Mouse (Mus musculus): Measurements from ENCODE around the gene Clec2d. TPM values are rescaled to one million over a fixed set of nuclear protein-coding genes. Genes with fewer than 3 reads are reported as not detected.

The Clec2d gene
- polyA plus RNA-seq, 1 experiment from 2014 or later, result 0.68 TPM

DNA sequence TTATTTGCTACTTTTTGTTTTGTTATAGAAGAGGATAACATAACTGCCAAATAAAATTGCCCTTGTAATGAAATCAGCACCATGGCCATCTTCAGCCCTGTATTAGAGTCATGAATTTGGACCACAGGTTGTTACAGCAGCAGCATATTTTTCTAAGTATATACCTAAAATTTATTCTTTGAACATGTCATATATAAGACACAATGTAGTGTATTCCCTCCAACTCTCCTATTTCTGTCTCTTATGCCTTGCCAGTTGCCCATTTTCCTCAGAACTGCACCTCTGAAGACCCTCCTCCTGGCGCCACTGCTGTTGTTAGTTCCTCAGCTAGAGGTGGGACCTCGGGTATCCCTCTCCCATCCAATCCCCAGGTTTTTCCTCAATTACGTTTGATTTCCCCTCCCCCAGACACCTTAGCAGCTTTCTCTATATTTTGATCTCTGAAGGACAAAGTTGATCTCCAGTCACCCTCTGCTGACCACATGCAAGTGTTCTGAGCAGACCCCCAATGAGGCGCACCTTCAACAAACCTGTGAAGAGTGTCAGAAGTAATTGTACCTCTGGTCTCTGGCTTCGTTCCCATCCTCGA is 53.0 kb downstream of the Clec2d start:
- Histone ChIP-seq H3K9ac (replicated peaks; ENCODE audit: low read depth, low read length) (no peak overlapping the region), H3K36me3 (ENCODE audit: control insufficient read depth, insufficient read depth, low read length) (no peaks in the 10 kb centered on the region), H3K9me3 (ENCODE audit: control insufficient read depth, low read depth, low read length) (no peaks in the 10 kb centered on the region), H3K4me3 (ENCODE audit: low read depth, low read length) (no peak overlapping the region), H3K27ac (ENCODE audit: low read length) (peak overlapping the region; percentile 21; the same call in 1 of the 2 replicates), H3K4me1 (ENCODE audit: control insufficient read depth, insufficient read depth, low read length) (peaks cover 19% of the 10 kb centered on the region; the same call in 1 of the 2 replicates), H3K4me2 (replicated peaks; ENCODE audit: low read depth, low read length) (no peak overlapping the region), H3K27me3 (ENCODE audit: control insufficient read depth, insufficient read depth, low read length) (no peaks in the 10 kb centered on the region)
- no peak for ATAC-seq (ENCODE audit: insufficient number of reproducible peaks, insufficient read depth, low FRiP score, low read depth)
- WGBS, result 84% methylated on average over 6 of the region's 6 CpGs

DNA sequence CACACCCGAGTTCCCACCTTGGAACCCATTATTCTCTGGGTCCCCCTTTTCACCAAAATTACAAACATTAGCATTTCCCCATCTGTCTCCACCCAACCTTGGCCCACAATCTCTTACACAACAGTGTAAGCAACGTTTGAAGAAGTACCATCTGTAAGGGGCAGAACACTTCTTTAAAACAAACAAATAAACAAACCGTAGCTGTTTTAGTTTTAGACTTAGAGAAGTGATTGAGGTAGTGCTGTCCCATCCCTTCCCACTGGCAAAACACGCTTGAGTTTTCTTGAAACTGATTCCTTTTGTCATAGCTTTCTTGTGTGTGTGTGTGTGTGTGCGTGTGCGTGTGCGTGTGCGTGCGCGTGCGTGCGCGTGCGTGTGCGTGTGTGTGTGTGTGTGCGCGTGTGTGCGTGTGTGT is 53.5 kb downstream of the Clec2d start:
- H3K9ac ChIP-seq (replicated peaks; ENCODE audit: low read depth, low read length), result no peak overlapping the region
- 86% methylated on average over 18 of the region's 18 CpGs for WGBS
- no peaks in the 10 kb centered on the region for H3K27me3 ChIP-seq (ENCODE audit: control insufficient read depth, insufficient read depth, low read length)
- H3K27ac ChIP-seq (ENCODE audit: low read length), result no peak overlapping the region
- H3K4me1 ChIP-seq (ENCODE audit: control insufficient read depth, insufficient read depth, low read length), result peaks cover 19% of the 10 kb centered on the region; the same call in 1 of the 2 replicates
- no peak for ATAC-seq (ENCODE audit: insufficient number of reproducible peaks, insufficient read depth, low FRiP score, low read depth)
- no peak overlapping the region for H3K4me2 ChIP-seq (replicated peaks; ENCODE audit: low read depth, low read length)
- H3K4me3 ChIP-seq (ENCODE audit: low read depth, low read length), result no peak overlapping the region
- H3K36me3 ChIP-seq (ENCODE audit: control insufficient read depth, insufficient read depth, low read length), result no peaks in the 10 kb centered on the region
- no peaks in the 10 kb centered on the region for H3K9me3 ChIP-seq (ENCODE audit: control insufficient read depth, low read depth, low read length)

DNA sequence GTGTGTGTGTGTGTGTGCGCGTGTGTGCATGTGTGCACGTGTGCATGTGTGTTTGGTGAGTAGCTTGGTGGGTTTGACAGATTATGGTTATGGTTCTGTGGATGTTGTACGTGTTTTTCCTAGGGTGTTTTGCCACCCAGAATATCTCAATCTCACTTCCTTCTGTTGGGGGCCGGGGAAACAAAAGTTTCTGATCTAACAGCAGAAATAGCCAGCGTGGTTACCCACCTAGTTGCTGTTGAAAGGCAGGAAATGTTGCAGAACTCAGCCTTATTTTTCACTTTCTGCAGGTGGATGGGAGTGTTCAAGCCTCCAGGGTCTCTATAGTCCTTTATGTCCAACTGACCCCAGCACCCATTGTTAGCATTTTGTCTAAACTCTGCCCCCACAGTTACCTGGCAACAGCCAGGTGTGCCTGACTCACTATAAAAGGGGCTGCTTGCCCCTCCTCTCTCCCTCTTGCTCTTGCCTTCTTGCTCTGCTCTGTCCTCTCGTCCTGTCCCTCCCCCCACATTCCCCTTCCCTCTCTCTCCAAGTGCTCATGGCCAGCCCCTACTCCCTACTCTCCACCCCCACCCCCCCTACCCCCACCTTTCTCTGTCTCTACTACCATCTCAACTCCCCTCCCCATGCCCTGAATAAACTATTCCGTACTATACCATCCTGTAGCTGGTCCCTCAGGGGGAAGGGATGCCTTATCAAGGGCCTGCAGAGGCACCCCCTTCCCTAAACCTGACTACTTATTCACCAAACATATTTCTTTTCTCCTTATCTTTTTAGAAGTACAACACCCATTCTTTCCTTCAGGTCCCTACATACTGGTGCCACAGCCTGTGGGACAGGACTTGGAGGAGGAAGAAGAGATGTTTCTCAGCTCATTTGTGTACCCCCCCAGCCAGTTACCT is 54.3 kb downstream of the Clec2d start:
- WGBS, result 71% methylated on average over 8 of the region's 8 CpGs
- no peak overlapping the region for H3K4me3 ChIP-seq (ENCODE audit: low read depth, low read length)
- no peak overlapping the region for H3K4me2 ChIP-seq (replicated peaks; ENCODE audit: low read depth, low read length)
- H3K9me3 ChIP-seq (ENCODE audit: control insufficient read depth, low read depth, low read length), result no peaks in the 10 kb centered on the region
- peaks cover 19% of the 10 kb centered on the region; the same call in 1 of the 2 replicates for H3K4me1 ChIP-seq (ENCODE audit: control insufficient read depth, insufficient read depth, low read length)
- no peak overlapping the region for H3K9ac ChIP-seq (replicated peaks; ENCODE audit: low read depth, low read length)
- no peaks in the 10 kb centered on the region for H3K36me3 ChIP-seq (ENCODE audit: control insufficient read depth, insufficient read depth, low read length)
- 0 out of 2 replicates have a peak, but pooled peaks have one; percentile 11 for ATAC-seq (ENCODE audit: insufficient number of reproducible peaks, insufficient read depth, low FRiP score, low read depth)
- H3K27ac ChIP-seq (ENCODE audit: low read length), result peak overlapping the region; percentile 58; the same call in 1 of the 2 replicates
- H3K27me3 ChIP-seq (ENCODE audit: control insufficient read depth, insufficient read depth, low read length), result no peaks in the 10 kb centered on the region

DNA sequence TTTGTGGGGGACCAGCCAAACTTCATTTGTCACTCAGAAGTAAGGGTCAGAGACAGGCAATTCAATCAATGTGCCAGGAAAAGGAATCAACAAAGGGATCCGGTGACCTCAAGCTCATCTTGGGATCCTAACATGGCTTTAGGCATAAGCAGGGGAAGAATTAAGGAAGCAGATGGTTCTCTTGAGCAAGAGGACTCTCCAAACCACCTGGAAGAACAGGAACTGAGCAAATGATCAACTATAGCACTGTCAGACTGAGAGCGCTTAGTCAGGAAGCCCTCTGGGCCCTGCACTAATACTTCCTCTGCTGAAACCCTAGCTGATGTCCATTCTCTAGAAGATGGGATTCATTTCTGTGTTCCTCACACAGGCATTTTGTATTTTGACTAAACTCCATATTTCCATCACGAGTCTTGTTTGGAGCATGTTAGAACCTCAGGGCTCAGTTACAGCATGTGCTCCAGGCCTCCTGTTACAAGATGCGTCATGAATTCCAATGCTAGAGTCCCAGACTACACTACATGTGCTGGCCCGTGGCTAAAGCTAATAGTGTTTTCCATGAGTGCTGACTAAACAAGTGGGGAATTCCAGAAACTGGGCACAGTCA is 55.5 kb downstream of the Clec2d start:
- no peak for ATAC-seq (ENCODE audit: insufficient number of reproducible peaks, insufficient read depth, low FRiP score, low read depth)
- Histone ChIP-seq H3K36me3 (ENCODE audit: control insufficient read depth, insufficient read depth, low read length) (no peaks in the 10 kb centered on the region), H3K27ac (ENCODE audit: low read length) (no peak overlapping the region), H3K9me3 (ENCODE audit: control insufficient read depth, low read depth, low read length) (no peaks in the 10 kb centered on the region), H3K9ac (replicated peaks; ENCODE audit: low read depth, low read length) (no peak overlapping the region), H3K4me2 (replicated peaks; ENCODE audit: low read depth, low read length) (no peak overlapping the region), H3K4me3 (ENCODE audit: low read depth, low read length) (no peak overlapping the region), H3K27me3 (ENCODE audit: control insufficient read depth, insufficient read depth, low read length) (no peaks in the 10 kb centered on the region), H3K4me1 (ENCODE audit: control insufficient read depth, insufficient read depth, low read length) (peaks cover 12% of the 10 kb centered on the region; the same call in 1 of the 2 replicates)
- 77% methylated on average over 5 of the region's 5 CpGs for WGBS

Small RNA genes lying within 50 kb of the gene (microRNA-seq; reads per million reads assigned to microRNA genes)
- not detected for gene Gm27514

Other genes starting within 250 kb of the Clec2d start
- gene Clec2g, start 246.2 kb upstream of the Clec2d start, polyA plus RNA-seq (2014; fragmentation: Nextera tagmentation; extraction: Ambion mirVana), result 0.81 TPM in 1 of 2 replicates, not detected in the other
- gene Klrb1f, start 134.7 kb upstream of the Clec2d start, polyA plus RNA-seq (2014; fragmentation: Nextera tagmentation; extraction: Ambion mirVana), result 0.14 and 0.36 TPM in 2 replicates
- not detected in 2 replicates for gene Clec2e, start 79.7 kb upstream of the Clec2d start, polyA plus RNA-seq (2014; fragmentation: Nextera tagmentation; extraction: Ambion mirVana)
- gene Cd69, start 94.8 kb downstream of the Clec2d start, polyA plus RNA-seq (2014; fragmentation: Nextera tagmentation; extraction: Ambion mirVana), result 0.17 and 0.20 TPM in 2 replicates
- gene 4922502D21Rik, start 151.2 kb downstream of the Clec2d start, polyA plus RNA-seq (2014; fragmentation: Nextera tagmentation; extraction: Ambion mirVana), result not detected in 2 replicates
- 1.0 and 1.8 TPM in 2 replicates for gene Clec12a, start 162.1 kb downstream of the Clec2d start, polyA plus RNA-seq (2014; fragmentation: Nextera tagmentation; extraction: Ambion mirVana)
- not detected in 2 replicates for gene Clec12b, start 205.3 kb downstream of the Clec2d start, polyA plus RNA-seq (2014; fragmentation: Nextera tagmentation; extraction: Ambion mirVana)
- gene Clec1b, start 216.7 kb downstream of the Clec2d start, polyA plus RNA-seq (2014; fragmentation: Nextera tagmentation; extraction: Ambion mirVana), result 0.71 and 1.4 TPM in 2 replicates
- gene Clec9a, start 228.2 kb downstream of the Clec2d start, polyA plus RNA-seq (2014; fragmentation: Nextera tagmentation; extraction: Ambion mirVana), result 0.19 and 0.46 TPM in 2 replicates